Mouse (Mus musculus) heart, embryonic 11.5 days (tissue): ENCODE data around the gene Arhgef19. TPM values are rescaled to one million over a fixed set of nuclear protein-coding genes. Genes with fewer than 3 reads are reported as not detected.

Source experiments
- ATAC-seq: fragments of 200-750 bp; cut with Nextera tagmentation; replicated peaks from 2 replicates; pipeline ENCODE4 v1.8.0; 2017; ENCODE audit warnings: moderate library complexity; ENCODE audit not compliant: insufficient number of reproducible peaks, low FRiP score, low TSS enrichment
- H3K27ac ChIP-seq: fragments of 300-500 bp; sonication (generic); 2 replicates; pipeline ENCODE4 v1.5.1; 2014; ENCODE audit warnings: mild to moderate bottlenecking, low read depth, low read length
- H3K27me3 ChIP-seq: fragments of 300-500 bp; sonication (generic); 2 replicates; pipeline ENCODE4 v1.6.1; 2014; ENCODE audit warnings: mild to moderate bottlenecking, low read length, mixed read lengths; ENCODE audit not compliant: control insufficient read depth, insufficient read depth
- H3K36me3 ChIP-seq: fragments of 300-500 bp; sonication (generic); 2 replicates; pipeline ENCODE4 v1.6.1; 2014; ENCODE audit warnings: mild to moderate bottlenecking, low read length, moderate library complexity, mixed read lengths; ENCODE audit not compliant: control insufficient read depth, insufficient read depth
- H3K4me1 ChIP-seq: fragments of 300-500 bp; sonication (generic); 2 replicates; pipeline ENCODE4 v1.6.1; 2014; ENCODE audit warnings: low read length; ENCODE audit not compliant: control insufficient read depth, insufficient read depth
- H3K4me2 ChIP-seq: fragments of 300-500 bp; sonication (generic); 2 replicates; pipeline ENCODE4 v1.6.1; 2014; ENCODE audit warnings: mild to moderate bottlenecking, moderate library complexity
- H3K4me3 ChIP-seq: fragments of 300-500 bp; sonication (generic); 2 replicates; pipeline ENCODE4 v1.5.1; 2014; ENCODE audit warnings: low read depth, low read length
- H3K9ac ChIP-seq: fragments of 300-500 bp; sonication (generic); 2 replicates; pipeline ENCODE4 v1.6.1; 2014; ENCODE audit warnings: mild to moderate bottlenecking, low read depth, low read length, moderate library complexity
- H3K9me3 ChIP-seq: fragments of 300-500 bp; sonication (generic); replicated peaks from 2 replicates; pipeline ENCODE4 v1.6.1; 2016; ENCODE audit warnings: low read length; ENCODE audit not compliant: control insufficient read depth
- WGBS: fragments of 180-500 bp; shearing (Covaris S2); extraction: QIAGEN DNeasy Blood & Tissue Kit; methylation state at CpG from one replicate; pipeline ENCODE4 v1.1.7; 2014; ENCODE audit not compliant: insufficient replicate concordance; 5-methylcytosine and 5-hydroxymethylcytosine counted together
- polyA plus RNA-seq: library from polyadenylated mRNA; unstranded; fragments of >200 nt; fragmentation: Nextera tagmentation; extraction: Ambion mirVana; gene quantifications from 2 replicates; pipeline ENCODE4 v1.2.1, GENCODE M21; 2014

The Arhgef19 gene
- polyA plus RNA-seq, 1 experiment from 2014 or later = 1.3 TPM

DNA sequence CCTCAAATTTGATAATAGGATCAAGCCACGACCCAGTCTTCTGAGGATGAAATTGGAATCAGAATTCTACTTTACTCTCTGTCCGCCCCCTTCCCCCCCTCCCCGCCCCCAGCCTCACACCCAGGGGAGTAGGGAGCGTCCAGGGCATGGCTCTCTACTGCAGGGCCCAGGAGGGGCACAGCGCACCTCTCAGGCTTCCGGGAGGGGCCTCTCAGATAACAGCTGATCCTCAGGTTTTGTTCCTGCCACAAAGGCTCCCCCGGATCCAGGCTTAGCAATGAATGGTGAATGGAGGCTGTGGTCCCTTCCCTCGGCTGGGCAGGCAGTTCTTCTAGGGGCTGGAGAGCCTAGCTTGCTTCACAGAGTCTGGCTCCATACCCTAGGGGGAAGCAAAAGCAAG is 45.8 kb downstream of the Arhgef19 start:
- no peak for ATAC-seq
- H3K4me2 ChIP-seq = no peak overlapping the region
- H3K36me3 ChIP-seq = no peaks in the 10 kb centered on the region
- no peak overlapping the region for H3K4me3 ChIP-seq
- H3K4me1 ChIP-seq = peaks cover 34% of the 10 kb centered on the region
- no peaks in the 10 kb centered on the region for H3K9me3 ChIP-seq
- 29% methylated on average over 8 of the region's 8 CpGs for WGBS
- no peak overlapping the region for H3K27ac ChIP-seq
- no peak overlapping the region for H3K9ac ChIP-seq
- H3K27me3 ChIP-seq = peaks cover 16% of the 10 kb centered on the region; the same call in 1 of the 2 replicates

GRCm38 (mm10) chr4:141286860-141287517 is 47.7 kb downstream of the Arhgef19 start:
- H3K36me3 ChIP-seq = no peaks in the 10 kb centered on the region
- ATAC-seq = no peak
- H3K27ac ChIP-seq = no peak overlapping the region
- H3K4me2 ChIP-seq = peak overlapping the region; percentile 57
- peaks cover 34% of the 10 kb centered on the region for H3K4me1 ChIP-seq
- 10% methylated on average over 20 of the region's 20 CpGs for WGBS
- no peaks in the 10 kb centered on the region for H3K9me3 ChIP-seq
- H3K27me3 ChIP-seq = peaks cover 25% of the 10 kb centered on the region
- H3K4me3 ChIP-seq = peak overlapping the region; percentile 10; the same call in 1 of the 2 replicates
- peak overlapping the region; percentile 39; the same call in 1 of the 2 replicates for H3K9ac ChIP-seq

GRCm38 (mm10) chr4:141287518-141288004 is 48.3 kb downstream of the Arhgef19 start:
- no peaks in the 10 kb centered on the region for H3K36me3 ChIP-seq
- 3% methylated on average over 15 of the region's 15 CpGs for WGBS
- peaks cover 33% of the 10 kb centered on the region for H3K4me1 ChIP-seq
- peak overlapping the region; percentile 39; the same call in 1 of the 2 replicates for H3K9ac ChIP-seq
- peaks cover 31% of the 10 kb centered on the region for H3K27me3 ChIP-seq
- no peak overlapping the region for H3K27ac ChIP-seq
- no peak for ATAC-seq
- H3K9me3 ChIP-seq = no peaks in the 10 kb centered on the region
- H3K4me3 ChIP-seq = peak overlapping the region; percentile 10; the same call in 1 of the 2 replicates
- H3K4me2 ChIP-seq = peak overlapping the region; percentile 57

DNA sequence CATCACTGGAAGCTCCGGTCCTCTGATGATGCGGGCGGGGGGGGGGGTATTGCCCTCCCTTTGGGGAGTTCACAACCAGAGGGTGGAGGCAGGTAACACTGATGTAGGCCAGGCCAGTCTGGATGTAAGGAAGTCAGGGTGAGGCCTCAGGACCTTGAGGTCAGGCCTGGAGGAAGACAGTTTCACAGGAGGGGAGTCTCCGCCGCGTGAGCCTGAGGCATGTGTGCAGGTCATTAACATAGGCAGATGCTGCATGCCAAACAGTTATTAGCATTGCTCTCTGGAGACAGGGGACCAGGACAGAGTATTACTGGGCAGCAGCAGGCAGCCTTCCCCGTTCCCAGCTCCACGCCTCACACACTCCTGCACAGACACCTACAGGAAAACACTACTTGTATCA is 48.9 kb downstream of the Arhgef19 start:
- Histone ChIP-seq H3K9ac (no peak overlapping the region), H3K27me3 (peaks cover 37% of the 10 kb centered on the region)
- WGBS = 53% methylated on average over 8 of the region's 8 CpGs

GRCm38 (mm10) chr4:141291571-141292375 is 52.5 kb downstream of the Arhgef19 start:
- WGBS = 2% methylated on average over 47 of the region's 47 CpGs
- Histone ChIP-seq H3K9me3 (no peaks in the 10 kb centered on the region), H3K4me1 (peaks cover 40% of the 10 kb centered on the region), H3K27me3 (peaks cover 49% of the 10 kb centered on the region), H3K4me3 (peak overlapping the region; percentile 45), H3K9ac (peak overlapping the region; percentile 44), H3K27ac (no peak overlapping the region), H3K4me2 (peak overlapping the region; percentile 82), H3K36me3 (no peaks in the 10 kb centered on the region)
- no peak for ATAC-seq

More for the DNA sequence above, 48.9 kb downstream of the Arhgef19 start:
- Histone ChIP-seq H3K4me2 (no peak overlapping the region), H3K36me3 (no peaks in the 10 kb centered on the region), H3K27ac (no peak overlapping the region), H3K4me3 (no peak overlapping the region), H3K9me3 (no peaks in the 10 kb centered on the region), H3K4me1 (peaks cover 37% of the 10 kb centered on the region)
- no peak for ATAC-seq

- Histone ChIP-seq H3K9me3 (no peaks in the 10 kb centered on the region), H3K36me3 (no peaks in the 10 kb centered on the region), H3K27me3 (peaks cover 57% of the 10 kb centered on the region), H3K4me2 (peak overlapping the region; percentile 45), H3K4me1 (peaks cover 25% of the 10 kb centered on the region), H3K9ac (0 out of 2 replicates have a peak overlapping the region, but pooled peaks have one; percentile 22), H3K4me3 (peak overlapping the region; percentile 18), H3K27ac (no peak overlapping the region)
- ATAC-seq = no peak; the same call in 1 of the 2 replicates
- 4% methylated on average over 7 of the region's 15 CpGs for WGBS
Measured at GRCm38 (mm10) chr4:141295774-141296186, 56.5 kb downstream of the Arhgef19 start.

DNA sequence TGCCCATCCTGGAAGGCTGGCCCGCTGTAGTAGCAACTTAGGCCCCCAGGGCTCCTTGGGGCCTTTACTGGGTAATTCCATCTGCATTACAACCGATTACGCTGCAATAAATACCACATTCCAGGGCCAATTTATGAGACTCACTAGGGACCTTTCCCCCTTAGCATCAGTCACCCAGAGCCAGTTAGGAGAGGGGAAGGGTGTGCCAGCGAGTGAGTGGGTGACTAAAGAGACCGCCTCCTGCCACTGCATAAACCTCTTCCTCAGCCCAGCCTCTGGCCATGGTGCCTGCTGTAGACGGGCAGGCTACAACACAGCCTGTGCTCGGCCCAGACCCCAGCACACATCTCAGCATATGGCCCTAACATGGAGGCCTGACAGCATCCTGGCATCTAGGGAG is 58.6 kb downstream of the Arhgef19 start:
- Histone ChIP-seq H3K9me3 (no peaks in the 10 kb centered on the region), H3K27ac (no peak overlapping the region), H3K27me3 (peaks cover 44% of the 10 kb centered on the region), H3K4me3 (no peak overlapping the region), H3K9ac (no peak overlapping the region), H3K36me3 (no peaks in the 10 kb centered on the region), H3K4me2 (no peak overlapping the region), H3K4me1 (peaks cover 27% of the 10 kb centered on the region)
- 72% methylated on average over 7 of the region's 7 CpGs for WGBS
- ATAC-seq = no peak

GRCm38 (mm10) chr4:141299356-141299755 is 60.1 kb downstream of the Arhgef19 start:
- Histone ChIP-seq H3K9me3 (no peaks in the 10 kb centered on the region), H3K4me2 (no peak overlapping the region), H3K36me3 (no peaks in the 10 kb centered on the region), H3K4me1 (peaks cover 29% of the 10 kb centered on the region), H3K27ac (no peak overlapping the region), H3K4me3 (no peak overlapping the region), H3K27me3 (peaks cover 34% of the 10 kb centered on the region), H3K9ac (no peak overlapping the region)
- 62% methylated on average over 13 of the region's 13 CpGs for WGBS
- ATAC-seq = no peak
